Mouse (Mus musculus) forebrain, embryonic 13.5 days (tissue): ENCODE results near the gene St6galnac3. TPM values are rescaled to one million over a fixed set of nuclear protein-coding genes. Genes with fewer than 3 reads are reported as not detected.
"Not testable (repeated sequence)": the region's sequence is repeated elsewhere in the genome, so short reads cannot be mapped to it uniquely, and the experiment has no call there.

ENCODE experiments used
- ATAC-seq: fragments of 200-750 bp; cut with Nextera tagmentation; 2 replicates; pipeline ENCODE4 v1.8.0; 2017
- H3K27ac ChIP-seq: fragments of 300-500 bp; sonication (generic); 2 replicates; pipeline ENCODE4 v1.5.1; 2015; ENCODE audit warnings: inconsistent platforms, mild to moderate bottlenecking, moderate library complexity
- H3K27me3 ChIP-seq: fragments of 300-500 bp; sonication (generic); 2 replicates; pipeline ENCODE4 v1.6.1; 2015; ENCODE audit warnings: mild to moderate bottlenecking, inconsistent platforms
- H3K36me3 ChIP-seq: fragments of 300-500 bp; sonication (generic); 2 replicates; pipeline ENCODE4 v1.6.1; 2015; ENCODE audit warnings: mild to moderate bottlenecking, inconsistent platforms; ENCODE audit not compliant: poor library complexity, severe bottlenecking
- H3K4me1 ChIP-seq: fragments of 300-500 bp; sonication (generic); 2 replicates; pipeline ENCODE4 v1.6.1; 2015; ENCODE audit warnings: inconsistent platforms
- H3K4me2 ChIP-seq: fragments of 300-500 bp; sonication (generic); 2 replicates; pipeline ENCODE4 v1.6.1; 2015; ENCODE audit warnings: inconsistent platforms, mild to moderate bottlenecking, moderate library complexity
- H3K4me3 ChIP-seq: fragments of 300-500 bp; sonication (generic); 2 replicates; pipeline ENCODE4 v1.5.1; 2015; ENCODE audit warnings: mild to moderate bottlenecking, inconsistent platforms
- H3K9ac ChIP-seq: fragments of 300-500 bp; sonication (generic); 2 replicates; pipeline ENCODE4 v1.6.1; 2015; ENCODE audit warnings: mild to moderate bottlenecking, inconsistent platforms
- H3K9me3 ChIP-seq: fragments of 300-500 bp; sonication (generic); replicated peaks from 2 replicates; pipeline ENCODE4 v1.6.1; 2016; ENCODE audit warnings: inconsistent platforms
- WGBS: fragments of 180-500 bp; shearing (Covaris S2); methylation state at CpG from one replicate; pipeline ENCODE4 v1.1.7; 2015; 5-methylcytosine and 5-hydroxymethylcytosine counted together
- polyA plus RNA-seq: library from polyadenylated mRNA; unstranded; fragments of >200 nt; fragmentation: Nextera tagmentation; extraction: Ambion mirVana; gene quantifications from 2 replicates; pipeline ENCODE4 v1.2.1, GENCODE M21; 2015

The St6galnac3 gene
- polyA plus RNA-seq, result 20.7 and 29.0 TPM in 2 replicates

DNA sequence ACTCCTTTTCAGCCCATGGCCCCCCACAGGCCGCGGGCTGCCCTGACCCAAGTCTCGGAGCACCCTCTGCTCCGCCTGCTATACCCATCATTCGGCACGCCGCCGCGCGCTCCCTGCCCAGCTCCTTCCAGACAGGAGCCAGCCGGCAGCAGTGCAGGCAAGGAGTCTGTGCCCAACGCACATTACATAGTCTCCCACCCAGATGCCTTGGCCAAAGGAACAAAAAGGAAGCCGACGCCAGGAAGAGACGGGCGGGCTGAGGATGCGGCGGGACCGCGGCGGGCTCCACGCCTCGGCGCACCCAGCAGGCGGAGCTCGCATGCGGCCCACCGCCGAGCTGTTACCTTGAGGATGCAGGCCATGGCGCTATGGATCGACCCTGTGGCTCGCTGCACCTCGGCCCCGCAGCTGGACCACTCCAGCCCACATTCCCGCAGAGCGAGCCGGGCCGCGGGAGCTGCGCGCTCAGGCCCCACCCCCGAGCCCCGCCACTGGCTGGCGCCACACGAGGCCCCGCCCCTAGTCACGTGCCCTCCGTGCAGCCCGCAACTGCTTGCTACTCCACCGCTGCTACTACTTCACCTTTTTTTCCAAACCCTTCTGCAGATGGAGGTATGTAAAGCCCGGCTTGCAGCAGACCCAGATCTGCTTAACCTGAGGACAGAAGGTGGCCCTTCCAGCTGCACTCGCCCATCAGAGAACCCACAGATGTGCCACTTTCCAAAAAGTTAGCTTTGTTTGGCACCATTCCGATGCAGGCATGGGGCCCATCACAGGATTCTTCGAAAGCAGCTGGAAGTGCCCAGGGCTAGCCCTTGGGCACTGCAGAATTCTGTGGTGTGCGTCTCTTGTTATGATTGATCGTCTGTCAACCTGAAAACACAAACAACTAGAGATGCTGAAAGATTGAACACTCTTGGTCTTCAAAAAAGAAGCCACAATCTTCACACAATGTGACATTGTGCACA, at the start of gene St6galnac3:
Gene St6galnac3, minus strand, starts transcription at position 474 of the 968 bp plus-strand sequence.
- Histone ChIP-seq H3K9ac (peak within 1 kb of the TSS; percentile 84), H3K4me1 (peaks cover 15% of the 10 kb centered on the region), H3K4me2 (peak within 1 kb of the TSS; percentile 89), H3K4me3 (peak within 1 kb of the TSS; percentile 70), H3K36me3 (no peaks in the 10 kb centered on the region), H3K27me3 (no peaks in the 10 kb centered on the region; the same call in 1 of the 2 replicates), H3K27ac (peak within 1 kb of the TSS; percentile 74), H3K9me3 (no peaks in the 10 kb centered on the region)
- 2% methylated on average over 56 of the region's 56 CpGs for WGBS
- peak; percentile 99 for ATAC-seq

DNA sequence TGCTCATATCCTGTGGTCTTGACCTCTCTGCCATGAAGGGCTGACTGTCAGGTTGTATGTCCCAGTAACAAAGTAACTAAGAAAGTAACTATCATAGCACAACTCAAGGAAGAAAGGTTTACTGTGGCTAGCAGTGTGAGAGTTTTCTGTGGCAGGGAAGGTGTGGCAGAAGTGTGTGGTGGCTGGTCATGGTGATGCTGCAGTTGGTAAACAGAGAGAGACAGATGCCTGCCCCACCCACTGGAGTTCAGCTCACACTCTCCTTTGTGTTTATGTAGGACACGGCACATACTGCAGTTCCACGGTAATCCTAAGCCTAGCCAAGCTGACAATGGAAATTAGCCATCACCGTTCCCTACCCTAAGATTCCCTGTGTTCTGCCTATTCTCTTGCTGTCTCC, 49.6 kb upstream of the St6galnac3 start:
- H3K4me3 ChIP-seq, result no peak overlapping the region
- no peak overlapping the region for H3K9ac ChIP-seq
- no peaks in the 10 kb centered on the region for H3K4me1 ChIP-seq
- H3K27ac ChIP-seq, result no peak overlapping the region
- no peaks in the 10 kb centered on the region for H3K36me3 ChIP-seq
- H3K9me3 ChIP-seq, result no peaks in the 10 kb centered on the region
- no peaks in the 10 kb centered on the region for H3K27me3 ChIP-seq
- ATAC-seq, result no peak
- no peak overlapping the region for H3K4me2 ChIP-seq
- WGBS, result 85% methylated on average over 3 of the region's 3 CpGs

DNA sequence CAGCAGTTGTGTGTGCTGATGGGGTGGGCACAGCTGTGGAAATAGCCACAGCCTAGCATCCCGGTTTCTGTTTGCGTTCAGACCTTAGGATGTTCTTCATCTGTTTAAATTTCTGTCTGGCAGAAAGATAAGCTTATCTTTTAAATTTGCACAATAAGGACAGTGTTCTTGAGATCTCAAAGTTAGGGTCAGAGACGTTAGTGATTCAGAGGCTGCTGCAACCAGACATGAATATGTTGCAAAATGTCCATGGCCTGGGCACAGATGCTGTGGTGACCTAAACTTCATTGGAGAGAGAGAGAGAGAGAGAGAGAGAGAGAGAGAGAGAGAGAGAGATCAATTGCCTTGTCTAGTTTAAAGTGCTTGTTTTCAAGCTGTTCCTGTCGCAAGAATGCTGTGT, 46.5 kb upstream of the St6galnac3 start:
- no peaks in the 10 kb centered on the region for H3K27me3 ChIP-seq
- no peak overlapping the region for H3K27ac ChIP-seq
- H3K4me1 ChIP-seq, result no peaks in the 10 kb centered on the region
- H3K9ac ChIP-seq, result no peak overlapping the region
- H3K4me2 ChIP-seq, result no peak overlapping the region
- ATAC-seq, result no peak
- 0 out of 2 replicates have a peak, but pooled peaks cover 3% of the 10 kb centered on the region for H3K9me3 ChIP-seq
- 83% methylated on average over 4 of the region's 4 CpGs for WGBS
- H3K4me3 ChIP-seq, result no peak overlapping the region
- no peaks in the 10 kb centered on the region for H3K36me3 ChIP-seq

DNA sequence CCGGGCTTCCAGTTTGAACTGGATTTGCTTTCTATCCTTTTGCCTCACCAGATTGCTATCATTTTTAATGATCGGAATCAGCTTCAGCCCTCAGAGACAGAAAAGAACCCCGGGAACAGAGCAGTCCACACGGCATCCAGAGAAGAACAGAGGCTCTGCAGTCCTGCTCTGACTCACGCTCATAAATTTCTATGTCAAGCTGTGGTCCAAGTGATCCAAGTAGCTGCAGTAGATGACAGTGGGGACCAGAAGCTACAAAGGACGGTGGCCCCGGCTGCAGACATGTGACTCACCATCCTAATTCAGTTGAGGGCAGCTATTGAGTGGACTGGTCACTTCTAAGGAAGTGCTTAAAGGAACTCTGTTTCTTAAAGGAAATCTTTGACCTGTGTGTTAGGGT, 45.6 kb upstream of the St6galnac3 start:
- Histone ChIP-seq H3K36me3 (no peaks in the 10 kb centered on the region), H3K27me3 (no peaks in the 10 kb centered on the region), H3K4me3 (no peak overlapping the region), H3K27ac (no peak overlapping the region), H3K9ac (no peak overlapping the region), H3K4me1 (no peaks in the 10 kb centered on the region), H3K9me3 (0 out of 2 replicates have a peak, but pooled peaks cover 3% of the 10 kb centered on the region), H3K4me2 (no peak overlapping the region)
- no peak for ATAC-seq
- WGBS, result 71% methylated on average over 7 of the region's 7 CpGs

DNA sequence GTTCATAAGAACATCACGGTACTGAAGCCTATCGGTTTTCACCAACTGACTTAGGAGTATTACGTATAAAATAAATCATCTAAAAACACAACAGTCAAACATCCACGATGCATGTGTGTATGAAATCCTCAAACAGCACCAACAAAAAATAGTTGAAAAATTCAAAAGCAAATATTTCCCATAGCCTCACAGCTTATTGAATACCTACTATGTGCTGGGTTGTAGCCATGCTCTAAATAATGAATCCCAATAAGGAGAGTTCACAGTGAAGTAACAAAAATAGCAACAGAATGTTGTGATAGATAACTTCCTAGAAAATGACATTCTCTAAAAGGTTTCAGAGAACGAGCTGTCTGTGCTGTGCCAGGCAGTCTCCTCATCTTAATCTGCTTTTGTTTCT, 44.2 kb upstream of the St6galnac3 start:
- no peaks in the 10 kb centered on the region for H3K27me3 ChIP-seq
- H3K4me2 ChIP-seq, result no peak overlapping the region
- ATAC-seq, result no peak
- H3K9me3 ChIP-seq, result 0 out of 2 replicates have a peak, but pooled peaks cover 3% of the 10 kb centered on the region
- no peak overlapping the region for H3K4me3 ChIP-seq
- H3K27ac ChIP-seq, result no peak overlapping the region
- H3K36me3 ChIP-seq, result no peaks in the 10 kb centered on the region
- WGBS, result 92% methylated on average over 5 of the region's 5 CpGs
- no peaks in the 10 kb centered on the region for H3K4me1 ChIP-seq
- H3K9ac ChIP-seq, result no peak overlapping the region

DNA sequence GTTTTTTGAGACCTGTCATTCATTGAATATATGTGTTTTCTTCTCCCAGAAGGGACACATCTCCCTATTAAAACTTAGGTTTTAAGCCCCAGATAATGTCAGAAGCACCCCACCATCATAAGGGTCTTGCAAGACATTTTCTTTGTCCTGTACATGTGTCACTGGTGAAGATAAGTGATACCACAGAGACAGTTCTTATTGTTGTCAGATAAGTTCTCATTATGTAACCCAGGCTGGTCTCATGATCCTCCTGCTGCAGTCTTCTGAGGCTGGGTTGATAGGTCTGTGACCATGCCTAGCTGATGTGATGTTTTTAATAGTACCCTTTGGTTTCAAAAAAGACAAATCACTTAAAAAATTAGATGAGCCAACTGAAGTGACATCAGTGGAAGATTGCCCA, 40.2 kb upstream of the St6galnac3 start:
- H3K4me2 ChIP-seq, result no peak overlapping the region
- H3K27ac ChIP-seq, result no peak overlapping the region
- H3K4me1 ChIP-seq, result no peaks in the 10 kb centered on the region
- H3K36me3 ChIP-seq, result no peaks in the 10 kb centered on the region
- ATAC-seq, result no peak
- H3K27me3 ChIP-seq, result no peaks in the 10 kb centered on the region
- no peak overlapping the region for H3K4me3 ChIP-seq
- 0 out of 2 replicates have a peak, but pooled peaks cover 3% of the 10 kb centered on the region for H3K9me3 ChIP-seq
- no peak overlapping the region for H3K9ac ChIP-seq

DNA sequence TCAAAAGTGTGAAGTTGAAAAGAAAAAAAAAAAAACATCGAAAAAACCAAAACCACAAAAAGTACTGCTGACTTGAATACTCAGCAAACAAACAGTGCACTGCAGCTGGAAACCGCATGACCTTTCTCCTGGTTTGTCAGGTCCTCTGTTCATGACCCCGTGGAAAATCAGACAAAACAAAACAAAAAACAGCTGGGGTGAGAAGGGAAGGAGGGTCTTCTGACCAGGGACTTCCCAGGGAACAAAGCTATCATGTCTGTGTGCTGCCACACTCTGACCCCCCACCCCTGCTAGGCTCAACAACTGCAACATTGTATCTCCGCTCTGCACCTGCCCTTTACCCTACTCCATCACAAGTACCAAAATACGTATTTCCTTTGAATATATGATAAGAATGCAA, 39.8 kb upstream of the St6galnac3 start:
- Histone ChIP-seq H3K27ac (no peak overlapping the region), H3K36me3 (no peaks in the 10 kb centered on the region), H3K9me3 (0 out of 2 replicates have a peak, but pooled peaks cover 3% of the 10 kb centered on the region), H3K9ac (no peak overlapping the region), H3K4me2 (no peak overlapping the region), H3K27me3 (no peaks in the 10 kb centered on the region), H3K4me3 (no peak overlapping the region), H3K4me1 (no peaks in the 10 kb centered on the region)
- ATAC-seq, result no peak
- WGBS, result 38% methylated on average over 5 of the region's 5 CpGs

DNA sequence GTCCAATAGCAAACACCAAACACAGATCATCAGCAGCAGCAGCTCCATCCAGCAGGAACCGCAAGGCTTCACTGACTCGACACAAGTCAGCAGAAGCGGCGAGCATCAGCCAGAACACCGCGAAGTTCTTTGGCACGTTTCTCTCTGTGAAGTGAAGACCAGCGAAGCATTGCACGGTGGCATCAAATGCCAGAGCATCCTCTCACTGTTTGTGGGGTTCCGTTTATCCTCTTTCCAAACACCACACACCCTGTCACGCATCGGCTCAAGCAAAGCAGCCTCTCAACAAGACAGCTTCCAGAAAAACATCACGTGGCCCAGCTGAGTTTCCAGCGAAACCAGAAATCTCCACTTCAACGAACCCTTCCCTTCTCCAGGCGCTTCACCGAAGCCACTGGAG, 36.2 kb upstream of the St6galnac3 start:
- ATAC-seq, result no peak
- Histone ChIP-seq H3K9me3 (no peaks in the 10 kb centered on the region), H3K36me3 (no peaks in the 10 kb centered on the region), H3K27ac (no peak overlapping the region), H3K9ac (no peak overlapping the region), H3K4me3 (no peak overlapping the region), H3K4me1 (no peaks in the 10 kb centered on the region), H3K27me3 (no peaks in the 10 kb centered on the region), H3K4me2 (no peak overlapping the region)
- WGBS, result 93% methylated on average over 17 of the region's 17 CpGs

DNA sequence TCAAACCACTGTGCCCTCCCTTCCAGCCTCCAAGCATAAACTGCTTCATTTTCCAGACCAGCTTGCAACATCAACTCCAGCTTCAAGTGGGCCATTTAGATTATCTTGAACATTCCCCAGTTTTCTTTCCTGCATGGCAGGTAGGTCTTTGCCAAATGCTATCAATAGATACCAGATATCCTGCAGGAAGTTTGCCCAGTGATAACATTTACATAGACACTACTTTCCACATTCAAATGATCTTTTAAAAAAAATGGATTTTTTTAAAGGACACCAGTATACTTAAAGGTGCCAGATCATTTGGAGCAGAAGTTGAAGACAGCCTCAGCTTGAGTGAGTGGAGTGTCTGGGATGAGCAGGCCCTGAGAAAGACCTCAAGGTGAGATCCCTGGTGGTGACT, 34.3 kb upstream of the St6galnac3 start:
- no peaks in the 10 kb centered on the region for H3K36me3 ChIP-seq
- no peak for ATAC-seq
- no peak overlapping the region for H3K4me2 ChIP-seq
- no peaks in the 10 kb centered on the region for H3K27me3 ChIP-seq
- H3K4me1 ChIP-seq, result no peaks in the 10 kb centered on the region
- no peaks in the 10 kb centered on the region for H3K9me3 ChIP-seq
- H3K27ac ChIP-seq, result no peak overlapping the region
- no peak overlapping the region for H3K4me3 ChIP-seq
- H3K9ac ChIP-seq, result no peak overlapping the region

DNA sequence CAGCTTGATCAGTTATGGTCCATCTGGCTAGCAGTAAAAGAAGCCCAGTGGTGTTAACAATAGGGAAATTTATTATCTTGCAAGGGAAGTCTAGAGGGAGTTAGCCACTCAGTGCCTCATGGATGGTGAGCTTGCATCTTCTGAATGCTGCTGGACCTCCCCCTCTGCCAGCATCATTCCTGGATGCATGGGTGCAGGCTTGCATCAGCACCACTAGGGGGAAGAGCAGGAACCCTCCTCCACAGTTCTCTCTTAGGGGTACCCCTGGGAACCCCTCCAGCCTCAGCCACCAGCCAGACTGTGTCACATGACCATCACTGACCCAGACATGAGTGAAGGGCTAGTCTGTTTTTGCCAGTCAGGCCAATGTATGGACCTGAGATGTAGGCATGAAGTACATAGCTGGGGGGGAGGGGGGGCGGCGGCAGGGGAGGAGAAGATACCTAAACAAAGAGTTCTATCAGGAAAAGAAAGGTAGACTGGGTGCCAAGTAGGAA, 31.6 kb upstream of the St6galnac3 start:
- H3K9me3 ChIP-seq, result no peaks in the 10 kb centered on the region
- H3K4me1 ChIP-seq, result no peaks in the 10 kb centered on the region
- no peak overlapping the region for H3K27ac ChIP-seq
- H3K4me2 ChIP-seq, result no peak overlapping the region
- H3K4me3 ChIP-seq, result no peak overlapping the region
- no peak overlapping the region for H3K9ac ChIP-seq
- WGBS, result 86% methylated on average over 2 of the region's 2 CpGs
- H3K27me3 ChIP-seq, result no peaks in the 10 kb centered on the region
- H3K36me3 ChIP-seq, result no peaks in the 10 kb centered on the region
- no peak for ATAC-seq

DNA sequence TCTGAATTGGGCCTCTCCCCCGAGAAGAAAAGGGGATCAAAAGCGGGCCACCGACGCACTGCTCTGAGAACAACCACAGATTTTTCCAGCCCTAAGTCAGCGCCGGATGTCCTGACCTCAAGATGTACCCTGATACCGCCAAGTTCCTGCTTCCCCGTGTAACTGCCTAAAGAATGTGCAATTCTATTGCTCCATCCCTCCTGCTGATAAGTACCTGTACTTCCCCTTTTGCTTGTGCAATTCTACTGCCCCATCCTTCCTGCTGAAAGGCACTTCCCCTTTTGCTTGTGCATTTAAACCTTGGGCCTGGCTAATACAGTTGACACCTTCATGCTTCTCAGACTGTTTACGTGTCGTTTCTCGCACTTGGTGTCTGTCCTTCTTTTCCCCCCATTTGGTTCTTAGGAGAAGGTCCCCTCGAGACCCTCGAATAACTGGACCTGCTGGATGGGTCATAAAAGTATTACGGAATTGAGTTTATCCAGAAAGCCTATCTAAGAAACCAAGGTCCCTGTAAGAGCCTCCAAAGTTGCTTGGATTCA, 30.9 kb upstream of the St6galnac3 start:
- H3K4me2 ChIP-seq, H3K9ac ChIP-seq, H3K4me1 ChIP-seq, H3K4me3 ChIP-seq, H3K9me3 ChIP-seq, H3K27ac ChIP-seq, H3K27me3 ChIP-seq, H3K36me3 ChIP-seq, ATAC-seq: not testable (repeated sequence)
- 88% methylated on average over 14 of the region's 14 CpGs for WGBS

DNA sequence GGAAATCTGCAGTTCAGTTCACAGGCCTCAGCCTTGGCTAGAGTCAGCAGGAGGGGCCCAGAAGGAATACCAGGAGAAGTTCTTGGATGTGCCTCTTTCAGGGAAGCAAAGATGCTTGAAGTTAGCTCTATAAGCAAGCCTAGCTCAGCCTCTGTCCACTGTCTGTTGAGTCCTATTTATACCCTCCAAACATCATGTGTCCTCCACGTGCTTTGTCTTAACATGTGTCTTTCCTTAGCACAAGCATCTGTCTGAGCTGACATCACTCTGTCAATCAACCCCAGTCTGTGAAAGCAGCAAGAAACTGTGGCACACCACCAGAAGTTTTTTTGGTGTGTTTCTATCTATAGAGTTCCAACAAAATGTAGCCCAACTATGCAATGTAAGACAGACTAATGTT, 26.5 kb upstream of the St6galnac3 start:
- WGBS, result 58% methylated on average over 1 of the region's 1 CpGs
- H3K9ac ChIP-seq, result no peak overlapping the region
- no peak for ATAC-seq
- H3K4me3 ChIP-seq, result no peak overlapping the region
- no peaks in the 10 kb centered on the region for H3K4me1 ChIP-seq
- no peak overlapping the region for H3K4me2 ChIP-seq
- H3K27ac ChIP-seq, result no peak overlapping the region
- no peaks in the 10 kb centered on the region for H3K9me3 ChIP-seq
- H3K36me3 ChIP-seq, result no peaks in the 10 kb centered on the region
- H3K27me3 ChIP-seq, result no peaks in the 10 kb centered on the region
